Mouse (Mus musculus) A20 (cell line): ENCODE data around the gene Gna13.
A peak's percentile ranks its signal among the peaks of the same experiment; 100 is the strongest.
"Not testable (repeated sequence)": the region's sequence is repeated elsewhere in the genome, so short reads cannot be mapped to it uniquely, and the experiment has no call there.

Experiments used
- DNase-seq: peaks from one replicate; pipeline ENCODE4 v3.0.0-alpha.2; 2011; ENCODE audit warnings: low read depth, low spot score

Gna13 gene

GRCm38 (mm10) chr11:109362463-109363190, at the start of gene Gna13:
TSS of gene Gna13 (plus strand) at chr11:109362831.
- peak; percentile 93 for DNase-seq

GRCm38 (mm10) chr11:109316921-109317320, 45.7 kb upstream of the Gna13 start:
- peak; percentile 40 for DNase-seq

GRCm38 (mm10) chr11:109319471-109319870, 43.2 kb upstream of the Gna13 start:
- no peak for DNase-seq

GRCm38 (mm10) chr11:109319946-109320345, 42.7 kb upstream of the Gna13 start:
- DNase-seq: no peak

GRCm38 (mm10) chr11:109320361-109320933, 42.2 kb upstream of the Gna13 start:
- DNase-seq: no peak

GRCm38 (mm10) chr11:109326270-109326669, 36.4 kb upstream of the Gna13 start:
- DNase-seq: no peak

- DNase-seq: no peak
Measured at GRCm38 (mm10) chr11:109327381-109327780, 35.2 kb upstream of the Gna13 start.

GRCm38 (mm10) chr11:109327952-109328351, 34.7 kb upstream of the Gna13 start:
- no peak for DNase-seq

- no peak for DNase-seq
Measured at GRCm38 (mm10) chr11:109329331-109329730, 33.3 kb upstream of the Gna13 start.

GRCm38 (mm10) chr11:109330706-109331393, 31.8 kb upstream of the Gna13 start:
- DNase-seq: peak; percentile 44

- DNase-seq: peak; percentile 98
Measured at GRCm38 (mm10) chr11:109331424-109331824, 31.2 kb upstream of the Gna13 start.

- DNase-seq: no peak
Measured at GRCm38 (mm10) chr11:109332722-109333121, 29.9 kb upstream of the Gna13 start.

- DNase-seq: peak; percentile 76
Measured at GRCm38 (mm10) chr11:109334773-109335172, 27.9 kb upstream of the Gna13 start.

GRCm38 (mm10) chr11:109335890-109336289, 26.7 kb upstream of the Gna13 start:
- peak; percentile 27 for DNase-seq

GRCm38 (mm10) chr11:109339155-109339938, 23.3 kb upstream of the Gna13 start:
- no peak for DNase-seq

- DNase-seq: no peak
Measured at GRCm38 (mm10) chr11:109340541-109340940, 22.1 kb upstream of the Gna13 start.

GRCm38 (mm10) chr11:109342666-109343065, 20.0 kb upstream of the Gna13 start:
- not testable (repeated sequence) for DNase-seq

- no peak for DNase-seq
Measured at GRCm38 (mm10) chr11:109343558-109343957, 19.1 kb upstream of the Gna13 start.

GRCm38 (mm10) chr11:109343991-109344599, 18.5 kb upstream of the Gna13 start:
- DNase-seq: no peak

- no peak for DNase-seq
Measured at GRCm38 (mm10) chr11:109347242-109347959, 15.2 kb upstream of the Gna13 start.

- DNase-seq: no peak
Measured at GRCm38 (mm10) chr11:109348408-109348807, 14.2 kb upstream of the Gna13 start.
